10 mouse cellular contexts compared by ENCODE assay signal in genomic region chrX:73815072-73815471, GRCm38 (mm10). TPM values are rescaled to one million over a fixed set of nuclear protein-coding genes. Genes with fewer than 3 reads are reported as not detected.
A peak's percentile ranks its signal among the peaks of the same experiment; 100 is the strongest.
DNase-seq lines count a peak whose midpoint lies in the region; ATAC-seq and TF ChIP-seq lines count a peak whose summit lies in the region.
"Had no signal": no experiment of that assay in that cellular context is flagged by ENCODE, and none has a peak within 500 bp of the region (broad histone marks: within the 10 kb centered on the region; RNA-seq: fewer than 3 reads in every experiment).

No protein-coding gene starts in this region.

- no peaks in the 10 kb centered on the region for H3K36me3 ChIP-seq in lung, embryonic 14.5 days (ENCODE audit: insufficient read depth)
- no peaks in the 10 kb centered on the region for H3K36me3 ChIP-seq in forebrain, embryonic 10.5 days (replicated peaks)
- H3K36me3 ChIP-seq in limb, embryonic 12.5 days = no peaks in the 10 kb centered on the region
- H3K36me3 ChIP-seq in stomach, embryonic 15.5 days = no peaks in the 10 kb centered on the region

- 12% methylated on average over 14 of the region's 14 CpGs for WGBS in lung, embryonic 14.5 days
- 9% methylated on average over 14 of the region's 14 CpGs for WGBS in forebrain, embryonic 10.5 days
- 13% methylated on average over 14 of the region's 14 CpGs for WGBS in limb, embryonic 12.5 days
- WGBS in stomach, embryonic 15.5 days = 20% methylated on average over 14 of the region's 14 CpGs

- no peak for TF ChIP-seq CTCF in lung, embryonic 14.5 days (IDR thresholded peaks at IDR 0.05; ENCODE audit: low read depth)

- peak overlapping the region; percentile 46; the same call in 1 of the 2 replicates for H3K9ac ChIP-seq in lung, embryonic 14.5 days
- H3K9ac ChIP-seq in limb, embryonic 12.5 days (replicated peaks) = peak overlapping the region; percentile 57
- H3K9ac ChIP-seq in stomach, embryonic 15.5 days = no peak overlapping the region

- no peaks in the 10 kb centered on the region for H3K27me3 ChIP-seq in lung, embryonic 14.5 days (ENCODE audit: insufficient read depth, low read length)
- H3K27me3 ChIP-seq in forebrain, embryonic 10.5 days (ENCODE audit: poor library complexity, severe bottlenecking) = peaks cover 10% of the 10 kb centered on the region; the same call in 1 of the 2 replicates
- peaks cover 13% of the 10 kb centered on the region; the same call in 1 of the 2 replicates for H3K27me3 ChIP-seq in limb, embryonic 12.5 days
- H3K27me3 ChIP-seq in stomach, embryonic 15.5 days (replicated peaks) = no peaks in the 10 kb centered on the region

- no peaks in the 10 kb centered on the region for H3K4me1 ChIP-seq in lung, embryonic 14.5 days (ENCODE audit: insufficient read depth)
- H3K4me1 ChIP-seq in forebrain, embryonic 10.5 days = peaks cover 9% of the 10 kb centered on the region
- H3K4me1 ChIP-seq in limb, embryonic 12.5 days (replicated peaks) = no peaks in the 10 kb centered on the region
- H3K4me1 ChIP-seq in stomach, embryonic 15.5 days = no peaks in the 10 kb centered on the region

- peak overlapping the region; percentile 51 for H3K4me2 ChIP-seq in lung, embryonic 14.5 days
- H3K4me2 ChIP-seq in limb, embryonic 12.5 days = peak overlapping the region; percentile 47
- H3K4me2 ChIP-seq in stomach, embryonic 15.5 days = peak overlapping the region; percentile 40

- peak; percentile 51 for DNase-seq in lung, embryonic 14.5 days
- no peak for DNase-seq in lung, postnatal 4 days
- DNase-seq in forebrain, embryonic 10.5 days (ENCODE audit: extremely low spot score, low spot score) = peak; percentile 45
- DNase-seq in spleen, adult 12 weeks (ENCODE audit: low spot score) = no peak
- DNase-seq in layer of hippocampus, adult 9-11 months = no peak
- no peak for DNase-seq in Muller cell, postnatal 12 days (ENCODE audit: inconsistent ontology term)
- DNase-seq: gastrocnemius, adult 2 months had no signal

- no peak overlapping the region for H3K27ac ChIP-seq in lung, embryonic 14.5 days (ENCODE audit: low read depth)
- peak overlapping the region; percentile 87 for H3K27ac ChIP-seq in forebrain, embryonic 10.5 days
- H3K27ac ChIP-seq in limb, embryonic 12.5 days = no peak overlapping the region
- H3K27ac ChIP-seq in stomach, embryonic 15.5 days = no peak overlapping the region
- H3K27ac ChIP-seq: gastrocnemius, adult 2 months had no signal

- ATAC-seq in lung, embryonic 14.5 days (ENCODE audit: insufficient read depth) = peak; percentile 44; the same call in 1 of the 2 replicates
- ATAC-seq in limb, embryonic 12.5 days (ENCODE audit: insufficient number of reproducible peaks, insufficient read depth, low FRiP score, low TSS enrichment, low read depth) = no peak
- ATAC-seq in stomach, embryonic 15.5 days (ENCODE audit: insufficient read depth, low FRiP score, low read depth) = no peak

- H3K4me3 ChIP-seq in lung, embryonic 14.5 days (ENCODE audit: low read depth, low read length) = peak overlapping the region; percentile 23; the same call in 1 of the 2 replicates
- H3K4me3 ChIP-seq in forebrain, embryonic 10.5 days = peak overlapping the region; percentile 45
- H3K4me3 ChIP-seq in limb, embryonic 12.5 days (replicated peaks) = peak overlapping the region; percentile 34
- H3K4me3 ChIP-seq in stomach, embryonic 15.5 days (replicated peaks) = peak overlapping the region; percentile 24
- H3K4me3 ChIP-seq: gastrocnemius, adult 2 months; megakaryocyte, embryonic 14.5 days had no signal

- no peaks in the 10 kb centered on the region for H3K9me3 ChIP-seq in lung, embryonic 14.5 days (ENCODE audit: low read depth, low read length)
- H3K9me3 ChIP-seq in forebrain, embryonic 10.5 days = no peaks in the 10 kb centered on the region
- H3K9me3 ChIP-seq in limb, embryonic 12.5 days = no peaks in the 10 kb centered on the region
- no peaks in the 10 kb centered on the region for H3K9me3 ChIP-seq in stomach, embryonic 15.5 days
- H3K9me3 ChIP-seq: megakaryocyte, embryonic 14.5 days had no signal

RNA-seq across cellular contexts. Expression of gene Pdzd4, which starts 9.7 kb away (rescaled TPM):
- 0.99 and 1.3 TPM in 2 replicates for polyA plus RNA-seq in lung, embryonic 14.5 days (2014; fragmentation: Nextera tagmentation; extraction: Ambion mirVana)
- 0.66 and 0.81 TPM in 2 replicates for polyA plus RNA-seq in forebrain, embryonic 10.5 days (2016; fragmentation: Nextera tagmentation; extraction: Ambion mirVana)
- polyA plus RNA-seq in limb, embryonic 12.5 days (2016; fragmentation: Nextera tagmentation; extraction: Ambion mirVana) = 0.87 and 1.4 TPM in 2 replicates
- polyA plus RNA-seq in stomach, embryonic 15.5 days (2015; fragmentation: Nextera tagmentation; extraction: Ambion mirVana) = 0.83 and 0.84 TPM in 2 replicates

RNA-seq across cellular contexts. Expression of gene Ssr4, which starts 28.2 kb away (rescaled TPM):
- polyA plus RNA-seq in lung, embryonic 14.5 days (2014; fragmentation: Nextera tagmentation; extraction: Ambion mirVana) = 187 and 199 TPM in 2 replicates
- 119 and 124 TPM in 2 replicates for polyA plus RNA-seq in forebrain, embryonic 10.5 days (2016; fragmentation: Nextera tagmentation; extraction: Ambion mirVana)
- polyA plus RNA-seq in limb, embryonic 12.5 days (2016; fragmentation: Nextera tagmentation; extraction: Ambion mirVana) = 136 and 142 TPM in 2 replicates
- 253 and 266 TPM in 2 replicates for polyA plus RNA-seq in stomach, embryonic 15.5 days (2015; fragmentation: Nextera tagmentation; extraction: Ambion mirVana)

RNA-seq across cellular contexts. Expression of gene Idh3g, which starts 28.4 kb away (rescaled TPM):
- polyA plus RNA-seq in lung, embryonic 14.5 days (2014; fragmentation: Nextera tagmentation; extraction: Ambion mirVana) = 210 and 219 TPM in 2 replicates
- 173 and 177 TPM in 2 replicates for polyA plus RNA-seq in forebrain, embryonic 10.5 days (2016; fragmentation: Nextera tagmentation; extraction: Ambion mirVana)
- 168 and 172 TPM in 2 replicates for polyA plus RNA-seq in limb, embryonic 12.5 days (2016; fragmentation: Nextera tagmentation; extraction: Ambion mirVana)
- 202 and 211 TPM in 2 replicates for polyA plus RNA-seq in stomach, embryonic 15.5 days (2015; fragmentation: Nextera tagmentation; extraction: Ambion mirVana)

RNA-seq across cellular contexts. Expression of gene Srpk3, which starts 40.9 kb away (rescaled TPM):
- 1.2 and 2.1 TPM in 2 replicates for polyA plus RNA-seq in lung, embryonic 14.5 days (2014; fragmentation: Nextera tagmentation; extraction: Ambion mirVana)
- polyA plus RNA-seq in forebrain, embryonic 10.5 days (2016; fragmentation: Nextera tagmentation; extraction: Ambion mirVana) = 0.97 and 1.2 TPM in 2 replicates
- 9.6 and 12.9 TPM in 2 replicates for polyA plus RNA-seq in limb, embryonic 12.5 days (2016; fragmentation: Nextera tagmentation; extraction: Ambion mirVana)
- 2.2 and 4.8 TPM in 2 replicates for polyA plus RNA-seq in stomach, embryonic 15.5 days (2015; fragmentation: Nextera tagmentation; extraction: Ambion mirVana)

RNA-seq across cellular contexts. Expression of gene Plxnb3, which starts 58.2 kb away (rescaled TPM):
- polyA plus RNA-seq in lung, embryonic 14.5 days (2014; fragmentation: Nextera tagmentation; extraction: Ambion mirVana) = 0.32 and 0.42 TPM in 2 replicates
- not detected in 2 replicates for polyA plus RNA-seq in forebrain, embryonic 10.5 days (2016; fragmentation: Nextera tagmentation; extraction: Ambion mirVana)
- 0.21 and 0.22 TPM in 2 replicates for polyA plus RNA-seq in limb, embryonic 12.5 days (2016; fragmentation: Nextera tagmentation; extraction: Ambion mirVana)
- 0.67 and 0.68 TPM in 2 replicates for polyA plus RNA-seq in stomach, embryonic 15.5 days (2015; fragmentation: Nextera tagmentation; extraction: Ambion mirVana)

Comparison
In these comparisons a context has a peak if more than half of its experiments do, and no peak if none do; other contexts are left out.
1. DNase-seq: peak in lung, embryonic 14.5 days (single experiment) and forebrain, embryonic 10.5 days (single experiment); none in lung, postnatal 4 days (0 of 2), spleen, adult 12 weeks (single experiment), layer of hippocampus, adult 9-11 months (single experiment) and Muller cell, postnatal 12 days (single experiment).
2. Peak in every context shown above with its lines, with median percentiles within 50 percentile points of each other: H3K4me2 ChIP-seq and H3K4me3 ChIP-seq.